Mouse (Mus musculus) forelimb bud, embryonic 11.5 days (tissue): ENCODE results near the gene Dpy19l1.

Source experiments
- DNase-seq: peaks from one replicate; pipeline ENCODE4 v3.0.0-alpha.2; 2012; ENCODE audit warnings: low read depth, low spot score

The Dpy19l1 gene

DNA sequence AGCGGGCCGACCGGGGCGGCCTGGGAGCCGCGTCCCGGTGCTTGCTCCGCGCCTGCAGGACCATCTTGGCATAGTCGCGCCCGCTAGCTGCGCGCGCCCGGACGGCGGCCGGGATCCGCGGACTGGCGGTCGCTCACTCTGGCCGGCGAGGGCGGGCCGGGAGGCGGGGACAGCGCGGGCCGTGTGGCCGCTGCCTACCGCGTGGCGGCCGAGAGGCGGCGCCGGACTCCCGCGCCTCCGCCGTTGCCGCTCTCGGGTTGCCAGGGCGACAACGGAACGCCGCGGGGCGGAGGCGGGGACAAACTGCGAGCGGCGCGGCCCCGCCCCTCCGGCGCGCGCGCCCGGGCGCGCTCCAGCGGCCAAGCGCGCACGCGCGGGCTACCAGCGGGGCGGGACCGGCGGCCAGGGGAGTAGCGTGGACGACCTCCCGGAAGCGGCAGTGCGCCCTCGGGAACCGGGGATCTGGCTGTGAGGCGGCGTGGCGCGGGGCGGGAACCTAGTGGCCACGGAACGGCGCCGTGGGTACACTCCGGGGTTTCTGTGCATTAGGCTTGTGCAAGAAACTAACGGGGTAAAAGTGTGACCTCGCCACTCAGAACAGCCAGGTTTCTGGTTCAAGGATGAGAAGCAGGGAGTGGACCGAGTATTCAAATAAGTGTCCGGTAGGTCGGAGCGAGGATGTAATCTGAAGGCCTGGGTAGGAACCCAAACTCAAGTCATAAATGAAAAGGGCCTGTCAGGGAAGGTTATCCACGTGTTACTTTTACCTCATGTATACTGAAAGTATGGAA lies at the start of gene Dpy19l1:
Dpy19l1 (minus strand) TSS at position 74 of the 791 bp plus-strand sequence.
- peak; percentile 87 for DNase-seq

DNA sequence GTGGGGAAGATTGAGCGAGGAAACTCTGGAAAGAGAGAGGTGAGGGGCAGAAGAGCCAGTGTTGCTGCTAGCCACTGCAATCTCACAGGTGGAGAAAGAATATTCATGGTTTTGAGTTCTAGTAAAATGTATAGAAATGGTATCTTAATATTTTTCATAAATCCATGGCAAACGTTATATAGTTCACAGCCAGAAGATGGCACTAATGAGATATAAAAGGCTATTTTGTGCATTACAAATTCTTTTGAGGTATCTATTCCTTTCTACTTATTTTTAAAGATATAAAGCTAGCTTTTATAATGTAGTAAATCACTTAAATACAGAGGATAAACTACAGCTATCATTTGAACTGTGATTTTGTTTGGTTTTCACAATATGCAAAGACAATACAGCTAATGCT lies 35.2 kb upstream of the Dpy19l1 start:
- DNase-seq, result no peak

- DNase-seq, result peak; percentile 31
Measured at GRCm38 (mm10) chr9:24516575-24517139, 13.7 kb upstream of the Dpy19l1 start.

DNA sequence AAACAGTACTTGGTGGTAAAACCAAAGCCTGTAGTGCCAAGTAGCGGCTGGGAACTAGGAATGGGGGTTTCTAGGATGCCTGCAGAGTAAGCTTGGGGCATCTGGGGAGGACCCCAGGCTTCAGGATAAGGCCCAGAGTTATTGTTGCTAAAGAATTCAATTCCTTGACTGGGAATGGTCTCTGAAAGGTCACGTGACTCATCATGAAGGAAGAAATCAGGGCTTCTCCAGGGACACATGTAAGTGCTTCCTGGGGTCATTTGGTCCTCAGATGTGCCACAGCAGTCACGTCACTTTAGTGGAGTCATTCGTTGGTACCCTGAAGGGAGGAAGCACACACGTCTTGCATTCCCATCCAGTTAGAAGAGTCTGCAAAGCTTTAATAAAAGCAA lies 11.1 kb upstream of the Dpy19l1 start:
- DNase-seq, result no peak

DNA sequence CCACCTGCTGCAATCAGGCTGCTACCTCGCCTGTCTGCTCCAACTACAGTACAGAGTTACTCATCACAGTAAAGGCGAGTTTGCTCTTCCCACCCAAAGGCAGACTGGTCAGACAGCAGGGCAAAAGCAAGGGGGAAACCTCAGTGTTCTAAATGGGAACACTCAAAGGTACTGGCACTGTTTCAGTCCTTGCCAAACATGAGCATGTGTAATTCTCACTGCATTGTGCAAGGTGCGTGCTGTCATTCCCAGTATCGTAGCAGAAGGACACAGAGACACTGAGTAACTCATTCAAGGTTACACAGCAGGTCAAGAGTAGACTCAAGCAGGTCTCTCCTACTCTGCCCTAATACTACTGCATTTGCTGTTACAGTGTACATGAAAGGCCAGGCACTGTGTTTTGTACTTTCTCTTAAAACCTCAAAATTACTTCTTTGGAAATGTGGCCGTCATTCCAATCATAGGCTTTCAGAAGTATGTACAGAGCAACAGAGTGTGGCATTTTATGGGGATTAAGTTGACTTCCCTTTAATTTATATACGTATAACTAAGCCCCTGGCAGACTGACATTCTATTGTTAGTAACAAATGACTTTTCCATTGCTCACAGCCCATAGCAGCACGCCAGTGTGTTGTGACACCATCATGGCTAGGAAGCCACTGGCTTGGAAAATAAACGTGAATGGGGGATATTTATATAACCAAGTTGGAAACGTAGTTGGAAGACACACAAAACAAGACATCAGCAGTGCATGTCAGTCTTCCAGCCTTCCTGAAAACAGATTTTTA lies 10.5 kb upstream of the Dpy19l1 start:
- DNase-seq, result no peak

DNA sequence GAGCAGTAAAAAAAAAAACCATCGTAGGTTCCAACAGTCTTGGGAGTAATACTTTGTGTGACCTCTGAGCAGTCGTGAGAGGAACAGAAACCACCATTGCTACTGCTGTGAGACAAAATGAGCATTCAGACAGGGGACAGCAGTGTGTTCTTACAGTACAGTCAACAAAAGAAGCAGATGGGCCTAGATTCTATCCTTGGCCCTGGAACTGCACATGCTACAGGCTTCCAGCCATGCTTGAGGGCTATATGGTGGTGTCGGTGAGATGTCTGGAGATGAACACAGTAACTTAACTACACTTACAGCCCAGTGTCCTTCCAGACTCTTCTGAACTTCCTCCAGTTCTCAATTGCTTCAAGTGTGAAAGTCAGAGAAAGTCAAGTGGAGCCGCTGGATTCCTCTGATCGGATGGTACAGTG lies 9.2 kb upstream of the Dpy19l1 start:
- DNase-seq, result no peak

DNA sequence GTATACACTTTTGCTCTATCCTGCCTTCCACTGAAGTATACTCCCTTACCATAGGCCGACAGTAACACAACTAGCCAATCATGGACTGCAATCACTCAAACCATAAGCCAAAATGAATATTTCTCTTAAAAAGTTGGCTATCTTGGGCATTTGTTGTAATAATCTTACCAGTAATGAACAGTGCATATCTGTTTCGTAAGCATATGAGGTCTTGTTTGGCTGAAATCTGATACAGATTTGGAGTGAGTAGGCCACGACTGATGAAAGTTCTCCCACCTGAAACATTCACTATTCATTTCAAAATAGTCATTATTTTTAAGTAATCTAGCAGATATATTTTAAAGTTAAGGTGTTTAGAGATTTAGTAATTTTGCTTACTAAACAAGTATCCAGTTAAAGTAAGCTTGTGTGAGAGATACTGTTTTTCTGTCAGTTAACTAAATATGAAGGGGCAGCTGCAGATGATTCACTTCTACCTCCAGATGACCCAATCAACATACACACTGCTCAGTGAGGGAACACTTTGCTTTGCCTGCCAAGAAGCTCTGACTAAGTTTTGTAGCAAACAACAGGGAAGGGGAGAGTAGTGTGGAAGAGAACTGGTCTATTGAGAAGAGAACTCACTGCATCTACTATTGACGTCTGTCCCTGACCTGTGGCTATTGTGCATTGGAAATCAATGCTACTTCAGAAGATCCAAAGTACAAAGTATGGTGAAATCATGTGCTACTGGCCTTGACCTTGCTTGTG lies 8.6 kb upstream of the Dpy19l1 start:
- DNase-seq, result no peak

GRCm38 (mm10) chr9:24508880-24509279 lies 5.9 kb upstream of the Dpy19l1 start:
- no peak for DNase-seq

- DNase-seq, result no peak
Measured at GRCm38 (mm10) chr9:24506510-24506909, 3.6 kb upstream of the Dpy19l1 start.

DNA sequence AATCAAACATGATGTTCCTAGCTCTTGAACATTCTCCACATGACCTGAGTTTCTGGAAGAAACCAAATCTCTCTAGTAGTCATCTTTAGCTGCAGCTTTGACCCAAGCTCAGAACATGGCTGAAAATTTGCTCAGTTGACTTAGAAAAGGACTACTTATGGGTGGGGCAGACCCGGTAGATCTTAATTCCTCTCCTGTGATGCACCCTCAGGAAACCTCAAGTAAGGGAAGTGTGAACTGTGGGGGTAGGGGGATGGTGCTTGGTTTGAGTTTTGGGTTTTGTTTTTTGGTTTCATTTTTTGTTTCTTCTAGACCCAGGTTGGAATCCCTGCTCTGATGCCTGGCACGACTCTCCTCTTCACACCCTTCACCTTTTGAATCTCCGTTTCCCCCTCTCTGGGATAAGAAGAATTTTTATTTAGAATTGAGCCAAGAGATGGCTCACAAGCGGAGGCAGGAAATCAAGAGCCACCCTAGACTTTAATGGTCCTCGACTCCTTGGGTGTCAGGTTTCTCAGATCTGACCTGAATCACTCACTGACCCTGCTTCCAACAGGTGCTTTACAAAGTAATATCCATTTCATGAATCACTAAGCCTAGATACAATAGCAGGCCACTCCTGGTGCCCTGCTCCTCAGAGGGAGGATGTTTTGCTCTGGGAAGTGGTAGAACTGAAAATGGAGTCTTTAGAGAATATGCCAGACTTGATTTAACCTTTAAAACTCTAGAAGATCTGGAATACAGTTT lies 2.2 kb upstream of the Dpy19l1 start:
- no peak for DNase-seq

DNA sequence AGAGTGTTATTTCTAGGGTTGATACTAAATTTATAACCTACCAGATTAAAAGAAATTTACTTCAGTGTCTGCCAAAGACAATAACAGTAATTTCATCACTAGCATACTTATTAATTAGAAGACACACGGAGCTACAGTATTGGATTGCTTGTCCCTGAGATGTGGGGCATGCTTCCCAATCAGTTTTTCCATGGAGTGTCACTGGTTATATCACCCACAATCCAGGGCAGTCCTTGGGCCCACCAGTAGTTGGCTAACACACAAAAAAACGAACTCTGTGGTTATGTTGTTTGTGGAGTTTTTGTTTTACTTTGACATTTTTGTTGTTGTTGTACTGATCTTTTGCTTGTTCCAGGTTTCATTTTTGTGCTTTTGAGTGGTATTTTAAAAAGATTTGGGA lies 1.4 kb upstream of the Dpy19l1 start:
- DNase-seq, result no peak

GRCm38 (mm10) chr9:24503858-24504219 lies 899 bp upstream of the Dpy19l1 start:
- DNase-seq, result no peak

DNA sequence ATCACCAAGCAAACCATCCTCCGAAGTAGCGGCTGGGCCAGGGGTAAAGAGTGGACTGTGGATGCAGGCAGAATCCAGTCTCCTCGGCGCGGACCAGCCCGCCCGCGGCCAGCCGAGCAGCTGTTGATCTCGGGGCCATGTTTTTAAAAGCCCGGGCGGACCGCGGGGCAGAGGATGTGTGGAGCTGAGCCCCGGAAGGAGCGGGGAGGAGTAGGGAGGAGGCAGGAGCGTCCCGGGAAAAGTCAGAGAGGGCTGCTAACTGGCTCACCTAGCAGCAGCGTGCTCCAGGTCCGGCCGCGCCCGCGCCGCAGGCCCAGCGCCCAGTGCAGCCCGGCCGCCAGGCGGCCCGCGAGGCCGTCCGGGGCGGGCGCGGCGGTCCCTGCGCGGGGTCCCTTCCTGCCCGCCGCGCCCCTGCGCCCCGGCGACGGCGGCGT lies 352 bp downstream of the Dpy19l1 start:
- peak; percentile 52 for DNase-seq

DNA sequence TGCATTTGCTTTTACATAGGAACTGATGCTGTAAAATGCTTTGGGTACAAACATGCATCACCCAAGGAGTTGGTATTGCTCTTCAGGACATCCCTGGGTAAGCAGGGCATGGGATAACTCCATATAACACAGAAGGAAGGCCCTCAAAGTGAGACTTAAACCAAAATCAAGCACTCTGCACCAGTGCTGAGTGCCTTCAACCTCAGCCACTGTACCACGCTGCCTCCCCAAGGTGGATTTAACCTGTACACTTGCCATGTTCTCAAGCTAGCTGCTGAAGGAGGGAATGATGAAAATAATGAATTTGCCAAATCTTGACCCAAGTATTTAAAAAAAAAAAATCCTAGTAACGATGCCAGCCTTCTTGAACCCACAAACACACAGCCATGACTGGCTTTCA lies 1.3 kb downstream of the Dpy19l1 start:
- DNase-seq, result no peak

DNA sequence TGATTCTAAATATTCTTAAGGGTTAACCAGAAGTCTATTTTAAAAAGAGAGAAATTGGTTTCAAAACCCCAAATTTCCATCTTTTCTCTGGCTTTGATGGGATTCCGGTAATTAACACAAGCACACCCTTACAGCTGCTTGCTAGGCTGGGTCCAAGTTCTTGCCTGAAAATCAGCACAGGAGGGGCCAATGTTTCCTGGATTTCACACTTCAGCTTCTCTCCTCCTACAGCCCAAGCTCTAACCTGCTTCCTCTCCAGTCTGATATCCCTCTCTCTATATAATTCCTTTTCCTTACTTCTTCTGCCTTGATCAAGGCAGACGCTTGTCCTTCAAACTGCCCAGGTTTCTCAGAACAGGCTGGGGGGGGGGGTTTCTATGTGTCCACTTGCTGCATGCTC lies 6.7 kb downstream of the Dpy19l1 start:
- DNase-seq, result no peak

- DNase-seq, result no peak
Measured at GRCm38 (mm10) chr9:24490516-24490915, 12.4 kb downstream of the Dpy19l1 start.

DNA sequence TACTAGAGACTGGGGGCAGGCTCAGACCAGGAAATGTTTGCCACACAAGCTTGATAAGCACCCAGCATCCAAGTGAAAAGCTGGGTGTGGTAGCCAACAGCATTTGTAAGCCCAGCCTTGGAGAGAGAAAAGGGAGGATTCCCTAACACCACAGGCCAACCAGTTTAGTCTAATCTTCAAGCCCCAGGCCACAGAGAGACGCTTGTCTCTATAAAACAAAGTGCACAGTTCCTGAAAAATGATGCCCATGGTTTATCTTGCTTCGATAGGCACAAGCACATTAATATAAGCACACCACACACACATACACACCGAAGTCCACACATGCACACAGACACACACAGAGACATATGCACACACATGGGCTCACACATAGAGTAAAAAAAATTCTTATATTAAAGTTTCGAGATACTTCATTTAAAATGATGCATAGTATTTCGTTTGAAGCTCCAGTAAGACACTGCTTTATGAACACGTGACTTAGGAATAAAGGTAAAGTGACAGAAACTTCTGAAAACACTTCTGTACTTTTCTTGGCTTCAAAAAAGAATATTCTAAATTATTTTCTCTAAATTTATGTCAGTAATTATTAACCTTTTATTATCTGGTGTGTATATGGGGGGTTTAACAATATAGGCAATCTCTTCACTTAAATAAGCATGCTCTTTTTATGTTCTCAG lies 14.4 kb downstream of the Dpy19l1 start:
- DNase-seq, result no peak

DNA sequence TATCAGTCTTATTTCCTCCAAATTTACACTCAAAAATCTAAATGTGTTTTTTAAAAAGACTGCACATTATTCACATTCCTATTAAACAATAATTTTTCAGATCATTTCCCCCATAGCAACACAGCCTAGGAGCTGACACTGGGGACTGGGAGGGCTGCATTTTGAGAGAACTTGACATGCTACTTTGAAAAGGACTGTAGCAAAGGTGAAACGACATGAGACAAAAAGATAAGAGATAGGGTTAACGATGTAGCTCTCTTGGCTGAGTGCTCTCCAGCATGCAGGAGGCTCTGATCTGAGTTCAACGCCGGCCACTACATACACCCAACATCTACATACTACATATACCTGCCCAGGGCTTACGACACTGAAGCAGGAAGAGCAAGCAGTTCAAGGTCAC lies 20.6 kb downstream of the Dpy19l1 start:
- no peak for DNase-seq

DNA sequence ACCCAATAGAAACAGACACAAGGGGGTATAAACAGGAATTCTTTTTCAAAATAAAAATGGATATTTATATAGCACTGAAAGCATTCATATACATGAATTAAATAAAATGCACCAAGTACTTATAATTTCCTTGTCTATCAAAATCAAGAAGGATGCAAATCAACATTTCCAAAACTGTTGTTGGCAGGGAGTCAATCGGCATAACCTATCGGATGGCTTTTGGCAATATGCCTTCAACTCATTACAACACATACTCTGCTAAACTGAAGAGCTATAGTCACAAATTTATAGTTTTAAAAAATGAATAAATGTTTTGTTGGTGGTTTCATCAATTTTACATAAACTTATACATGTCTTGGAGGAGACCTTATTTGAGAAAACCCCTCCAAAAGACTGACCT lies 25.7 kb downstream of the Dpy19l1 start:
- DNase-seq, result no peak

- DNase-seq, result no peak
Measured at GRCm38 (mm10) chr9:24473824-24474223, 29.1 kb downstream of the Dpy19l1 start.

DNA sequence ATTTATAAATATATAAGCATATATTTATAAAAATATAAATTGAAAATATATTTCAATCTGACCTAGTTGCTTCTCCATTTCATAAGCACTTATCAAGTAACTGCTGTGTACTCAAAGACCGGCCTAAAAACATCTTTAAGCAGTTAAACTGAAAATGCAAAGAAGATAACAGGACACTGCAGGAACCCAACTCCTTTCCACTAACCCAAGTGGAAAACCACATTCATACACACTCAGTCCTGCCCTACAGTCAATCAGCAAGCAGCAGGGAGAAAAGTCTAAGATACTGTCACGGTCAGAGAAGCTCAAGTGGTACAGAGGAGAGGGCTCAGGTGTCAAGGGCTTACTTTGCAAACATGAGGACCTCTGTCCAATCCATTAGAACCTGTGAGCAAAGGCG lies 30.4 kb downstream of the Dpy19l1 start:
- DNase-seq, result no peak
